Mouse (Mus musculus) hindbrain, embryonic 11.5 days (tissue): ENCODE data around the gene Dpm1. TPM values are rescaled to one million over a fixed set of nuclear protein-coding genes. Genes with fewer than 3 reads are reported as not detected.
A peak's percentile ranks its signal among the peaks of the same experiment; 100 is the strongest.

Experiments
- ATAC-seq: fragments of 200-750 bp; cut with Nextera tagmentation; 2 replicates; pipeline ENCODE4 v1.8.0; 2017; ENCODE audit warnings: mild to moderate bottlenecking, moderate TSS enrichment, moderate library complexity; ENCODE audit not compliant: low FRiP score
- DNase-seq: peaks from one replicate; pipeline ENCODE4 v3.0.0-alpha.2; 2015; ENCODE audit warnings: low spot score
- H3K27ac ChIP-seq: fragments of 300-500 bp; sonication (generic); 2 replicates; pipeline ENCODE4 v1.5.1; 2014; ENCODE audit warnings: mild to moderate bottlenecking, low read depth, low read length
- H3K27me3 ChIP-seq: fragments of 300-500 bp; sonication (generic); 2 replicates; pipeline ENCODE4 v1.6.1; 2014; ENCODE audit warnings: mild to moderate bottlenecking, low read length, moderate library complexity, mixed read lengths; ENCODE audit not compliant: control insufficient read depth, insufficient read depth
- H3K36me3 ChIP-seq: fragments of 300-500 bp; sonication (generic); 2 replicates; pipeline ENCODE4 v1.6.1; 2014; ENCODE audit warnings: mild to moderate bottlenecking, low read length, moderate library complexity, mixed read lengths; ENCODE audit not compliant: control insufficient read depth, insufficient read depth
- H3K4me1 ChIP-seq: fragments of 300-500 bp; sonication (generic); replicated peaks from 2 replicates; pipeline ENCODE4 v1.6.1; 2014; ENCODE audit warnings: low read length, mixed read lengths; ENCODE audit not compliant: control insufficient read depth, insufficient read depth
- H3K4me2 ChIP-seq: fragments of 300-500 bp; sonication (generic); replicated peaks from 2 replicates; pipeline ENCODE4 v1.6.1; 2014; ENCODE audit warnings: mild to moderate bottlenecking, low read depth, low read length
- H3K4me3 ChIP-seq: fragments of 300-500 bp; sonication (generic); 2 replicates; pipeline ENCODE4 v1.5.1; 2014; ENCODE audit warnings: low read depth, low read length
- H3K9ac ChIP-seq: fragments of 300-500 bp; sonication (generic); 2 replicates; pipeline ENCODE4 v1.6.1; 2014; ENCODE audit warnings: low read depth, low read length
- H3K9me3 ChIP-seq: fragments of 300-500 bp; sonication (generic); 2 replicates; pipeline ENCODE4 v1.6.1; 2016; ENCODE audit warnings: low read length; ENCODE audit not compliant: control insufficient read depth
- WGBS: fragments of 180-500 bp; shearing (Covaris S2); extraction: QIAGEN DNeasy Blood & Tissue Kit; methylation state at CpG from one replicate; pipeline ENCODE4 v1.1.7; 2014; 5-methylcytosine and 5-hydroxymethylcytosine counted together
- polyA plus RNA-seq: library from polyadenylated mRNA; unstranded; fragments of >200 nt; fragmentation: Nextera tagmentation; extraction: Ambion mirVana; gene quantifications from 2 replicates; pipeline ENCODE4 v1.2.1, GENCODE M21; 2014

Gene Dpm1
- polyA plus RNA-seq, 1 experiment from 2014 or later, result 65.1 TPM

DNA sequence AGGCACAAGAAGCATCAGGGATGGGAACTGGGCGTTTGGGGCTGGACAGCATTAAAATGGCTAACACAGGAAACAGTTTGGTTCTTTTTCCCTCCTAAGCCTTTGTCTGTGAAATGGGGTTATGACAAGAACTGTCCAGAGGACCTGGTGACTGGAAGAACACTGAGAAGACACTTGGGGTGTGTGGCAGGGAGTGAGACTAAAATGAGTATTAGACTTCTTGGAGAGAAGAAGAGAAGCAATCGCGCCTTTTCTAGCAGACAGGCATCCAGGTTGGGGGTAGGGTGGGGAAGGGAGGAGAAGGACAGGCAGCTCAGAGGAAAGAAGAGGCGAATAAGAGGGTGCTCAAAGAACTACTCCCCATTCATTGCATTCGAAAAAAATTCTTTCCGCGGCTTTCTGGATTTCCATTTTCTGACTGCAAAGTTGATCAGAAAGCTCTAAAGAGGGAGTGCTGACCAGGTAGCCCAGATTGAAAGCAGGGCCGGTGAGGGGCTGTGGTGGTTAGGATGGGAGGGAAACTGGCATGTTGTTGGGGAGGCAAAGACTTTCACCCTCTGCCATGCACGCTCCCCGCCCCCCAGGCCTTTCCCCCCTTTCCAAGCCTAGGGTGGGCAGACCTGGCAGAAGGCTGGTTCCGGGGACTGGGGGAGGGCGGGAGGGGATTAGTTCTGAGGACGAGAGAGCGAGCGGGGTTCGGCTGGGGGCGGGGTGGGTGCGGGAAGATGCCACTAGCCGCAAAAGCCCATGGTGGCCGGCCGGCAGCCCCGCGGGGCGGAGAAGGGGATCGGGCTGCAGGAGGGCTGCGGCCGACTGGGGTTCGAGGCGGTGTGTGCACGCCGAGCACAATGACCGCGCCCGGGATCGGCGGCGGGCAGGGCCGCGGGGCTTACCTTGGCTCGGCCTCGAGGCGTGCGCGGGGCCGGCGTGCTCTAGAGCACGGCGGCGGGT lies 24.4 kb downstream of the Dpm1 start:
- peak; percentile 58 for DNase-seq
- under 1% methylated on average over 24 of the region's 49 CpGs for WGBS
- peak overlapping the region; percentile 99 for H3K4me3 ChIP-seq
- peak overlapping the region; percentile 100 for H3K9ac ChIP-seq
- peak overlapping the region; percentile 99 for H3K27ac ChIP-seq
- ATAC-seq, result peak; percentile 1; the same call in 1 of the 2 replicates
- H3K9me3 ChIP-seq, result no peaks in the 10 kb centered on the region
- peaks cover 13% of the 10 kb centered on the region; the same call in 1 of the 2 replicates for H3K36me3 ChIP-seq
- H3K4me2 ChIP-seq, result peak overlapping the region; percentile 67
- H3K4me1 ChIP-seq, result peaks cover 3% of the 10 kb centered on the region; the same call in 1 of the 2 replicates
- no peaks in the 10 kb centered on the region for H3K27me3 ChIP-seq

DNA sequence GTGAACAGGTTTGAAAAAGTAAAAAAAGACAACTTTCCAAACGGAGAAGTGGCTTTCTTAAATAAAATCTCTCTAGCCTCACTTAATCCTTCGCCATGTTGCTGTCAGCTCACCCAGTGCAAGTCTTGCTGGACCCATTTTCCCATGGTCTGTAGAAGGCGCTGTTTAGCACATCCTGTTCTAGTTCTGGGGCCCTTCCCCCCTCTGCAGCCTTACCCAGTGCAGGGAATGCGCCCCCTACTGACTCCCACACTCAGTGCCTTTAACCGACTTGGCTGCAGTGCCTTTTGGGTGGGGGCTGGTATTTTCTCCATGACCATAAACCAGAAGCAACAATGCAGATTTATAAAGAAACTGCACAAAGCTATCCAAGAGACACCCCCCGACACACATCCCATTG lies 25.1 kb downstream of the Dpm1 start:
- peak; percentile 17; the same call in 1 of the 2 replicates for ATAC-seq

DNA sequence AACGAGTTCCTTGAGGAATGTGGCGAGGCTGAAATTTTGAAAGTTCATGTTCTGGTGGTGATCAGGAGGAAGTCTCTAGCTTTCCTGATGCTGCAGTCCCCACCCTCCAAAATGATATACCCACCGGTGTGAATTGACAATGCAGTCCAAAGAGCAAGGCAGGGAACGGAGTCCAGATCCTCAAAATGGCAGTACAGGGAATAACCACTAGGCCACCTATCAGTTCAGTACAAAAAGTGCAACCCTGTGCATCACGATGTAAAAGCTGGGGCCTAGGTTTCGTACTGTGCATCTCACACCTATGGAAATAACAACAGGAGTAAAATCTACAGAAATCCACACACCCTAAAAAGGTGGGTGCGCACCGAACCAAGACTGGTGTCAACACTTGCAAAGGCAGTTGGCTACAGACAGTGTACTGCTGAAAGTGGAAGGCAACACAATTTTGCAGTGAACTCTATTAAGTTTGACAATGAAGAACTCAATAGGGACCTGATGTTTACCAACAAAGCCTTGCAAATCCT lies 25.9 kb downstream of the Dpm1 start:
- DNase-seq, result no peak
- Histone ChIP-seq H3K9me3 (no peaks in the 10 kb centered on the region), H3K9ac (no peak overlapping the region), H3K27me3 (no peaks in the 10 kb centered on the region), H3K27ac (no peak overlapping the region), H3K4me2 (peak overlapping the region; percentile 67), H3K4me3 (peak overlapping the region; percentile 99), H3K4me1 (peaks cover 6% of the 10 kb centered on the region; the same call in 1 of the 2 replicates), H3K36me3 (0 out of 2 replicates have a peak, but pooled peaks cover 8% of the 10 kb centered on the region)
- WGBS, result 92% methylated on average over 8 of the region's 8 CpGs
- ATAC-seq, result no peak

More for the DNA sequence above, 25.1 kb downstream of the Dpm1 start:
- no peaks in the 10 kb centered on the region for H3K27me3 ChIP-seq
- peak overlapping the region; percentile 100 for H3K9ac ChIP-seq
- 0 out of 2 replicates have a peak, but pooled peaks cover 8% of the 10 kb centered on the region for H3K36me3 ChIP-seq
- DNase-seq, result peak; percentile 95
- H3K4me2 ChIP-seq, result peak overlapping the region; percentile 67
- H3K9me3 ChIP-seq, result no peaks in the 10 kb centered on the region
- H3K4me3 ChIP-seq, result peak overlapping the region; percentile 99
- whole genome bisulfite sequencing, result 7% methylated on average over 6 of the region's 6 CpGs
- 0 out of 2 replicates have a peak overlapping the region, but pooled peaks have one; percentile 99 for H3K27ac ChIP-seq
- H3K4me1 ChIP-seq, result peaks cover 5% of the 10 kb centered on the region; the same call in 1 of the 2 replicates

DNA sequence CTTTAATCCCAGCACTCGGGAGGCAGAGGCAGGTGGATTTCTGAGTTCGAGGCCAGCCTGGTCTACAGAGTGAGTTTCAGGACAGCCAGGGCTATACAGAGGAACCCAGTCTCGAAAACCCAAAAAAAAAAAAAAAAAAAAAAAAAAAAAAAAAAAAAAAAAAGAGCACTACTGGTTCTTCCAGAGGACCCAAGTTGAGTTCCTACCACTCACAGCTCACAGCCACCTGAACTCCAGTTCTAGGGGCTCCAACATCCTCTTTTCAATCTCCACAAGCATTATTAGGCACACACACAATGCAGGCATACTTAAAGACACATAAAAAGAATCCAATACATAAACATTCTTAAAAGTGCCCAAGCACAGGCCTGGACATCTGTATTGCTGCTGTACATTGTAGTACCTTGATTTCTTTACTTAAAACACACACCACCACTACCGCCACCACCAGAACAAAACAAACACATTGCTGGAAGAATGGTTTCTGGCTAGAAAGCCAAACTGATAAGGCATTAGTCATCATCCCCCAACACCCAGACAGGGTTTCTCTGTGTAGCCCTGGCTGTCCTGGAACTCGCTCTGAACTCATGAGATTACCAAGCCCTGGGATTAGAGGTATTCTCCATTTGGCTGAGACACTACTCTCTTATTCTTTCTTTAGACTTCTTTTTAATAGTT lies 30.2 kb downstream of the Dpm1 start:
- DNase-seq, result no peak
- H3K27me3 ChIP-seq, result no peaks in the 10 kb centered on the region
- no peak overlapping the region for H3K9ac ChIP-seq
- no peak for ATAC-seq
- H3K4me1 ChIP-seq, result peaks cover 10% of the 10 kb centered on the region
- no peak overlapping the region for H3K27ac ChIP-seq
- 96% methylated on average over 4 of the region's 5 CpGs for WGBS
- no peak overlapping the region for H3K4me3 ChIP-seq
- no peak overlapping the region for H3K4me2 ChIP-seq
- 0 out of 2 replicates have a peak, but pooled peaks cover 11% of the 10 kb centered on the region for H3K36me3 ChIP-seq
- no peaks in the 10 kb centered on the region for H3K9me3 ChIP-seq

DNA sequence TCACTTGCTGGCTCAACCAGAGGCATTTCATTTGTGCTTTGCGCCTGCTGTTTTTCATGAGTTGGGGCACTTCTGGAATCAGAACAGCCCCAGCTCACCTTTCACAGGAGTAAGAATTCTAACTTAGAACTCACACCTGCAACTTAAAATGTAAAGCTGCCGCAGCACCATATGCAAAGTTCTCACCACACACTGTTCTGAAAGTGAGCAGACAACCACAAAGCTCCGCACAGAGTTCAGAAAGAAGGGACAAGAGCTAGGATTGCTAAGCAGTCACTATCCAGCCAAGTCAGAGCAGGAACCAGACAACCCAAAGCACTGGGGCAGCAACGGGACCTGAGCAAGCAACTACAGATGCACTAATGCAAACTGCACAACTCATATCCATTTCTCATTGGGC lies 30.9 kb downstream of the Dpm1 start:
- Histone ChIP-seq H3K9ac (no peak overlapping the region), H3K27me3 (no peaks in the 10 kb centered on the region), H3K4me1 (peaks cover 8% of the 10 kb centered on the region), H3K36me3 (0 out of 2 replicates have a peak, but pooled peaks cover 14% of the 10 kb centered on the region), H3K4me3 (no peak overlapping the region), H3K4me2 (no peak overlapping the region), H3K27ac (no peak overlapping the region), H3K9me3 (no peaks in the 10 kb centered on the region)
- ATAC-seq (no peak), DNase-seq (no peak)
- WGBS, result 88% methylated on average over 4 of the region's 4 CpGs

DNA sequence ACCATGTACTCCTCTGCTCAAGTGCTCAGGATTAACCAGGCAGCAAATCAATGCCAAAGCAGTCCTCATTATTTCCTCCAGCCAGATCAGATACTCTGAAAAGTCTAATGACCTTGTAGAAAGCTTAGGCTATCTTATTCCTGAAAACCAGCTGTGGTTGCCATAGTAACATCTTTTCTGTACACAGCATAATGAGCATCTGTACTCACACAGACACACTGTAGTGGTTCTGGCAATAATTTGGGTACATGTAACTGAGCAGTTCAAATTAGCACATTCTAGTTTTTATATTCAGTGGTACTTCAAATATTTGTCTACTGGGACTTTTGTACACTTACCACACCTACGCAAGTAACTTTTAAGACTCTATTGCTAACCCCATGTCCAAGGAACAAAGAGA lies 32.0 kb downstream of the Dpm1 start:
- Histone ChIP-seq H3K36me3 (0 out of 2 replicates have a peak, but pooled peaks cover 7% of the 10 kb centered on the region), H3K4me2 (no peak overlapping the region), H3K9ac (no peak overlapping the region), H3K27ac (no peak overlapping the region), H3K9me3 (no peaks in the 10 kb centered on the region), H3K4me1 (peaks cover 7% of the 10 kb centered on the region), H3K27me3 (no peaks in the 10 kb centered on the region), H3K4me3 (no peak overlapping the region)
- 91% methylated on average over 1 of the region's 1 CpGs for WGBS
- DNase-seq, result no peak
- ATAC-seq, result no peak

DNA sequence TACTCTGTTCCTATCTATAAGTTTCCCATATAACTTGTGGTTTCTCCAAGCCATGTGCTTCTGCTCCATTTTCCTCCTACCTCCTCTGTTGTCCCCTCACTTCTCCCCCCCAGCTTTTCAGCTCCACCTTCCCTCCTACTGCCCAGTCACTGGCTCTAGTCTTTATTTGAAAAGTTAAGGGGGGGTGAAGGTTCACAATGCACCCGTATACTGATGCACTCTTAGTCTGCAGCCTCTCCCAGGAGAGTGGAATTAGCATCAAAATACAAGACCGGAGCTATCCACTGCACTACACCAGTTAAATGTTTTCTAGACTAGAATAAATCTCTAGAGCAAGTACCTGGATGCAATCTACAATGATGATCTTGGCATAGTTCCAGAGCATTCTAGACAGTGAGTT lies 34.7 kb downstream of the Dpm1 start:
- ATAC-seq (no peak), DNase-seq (no peak)
- Histone ChIP-seq H3K4me2 (no peak overlapping the region), H3K9me3 (no peaks in the 10 kb centered on the region), H3K4me1 (peaks cover 6% of the 10 kb centered on the region), H3K36me3 (0 out of 2 replicates have a peak, but pooled peaks cover 5% of the 10 kb centered on the region), H3K27me3 (no peaks in the 10 kb centered on the region), H3K27ac (no peak overlapping the region), H3K4me3 (no peak overlapping the region), H3K9ac (no peak overlapping the region)
- WGBS, result 55% methylated on average over 2 of the region's 2 CpGs

DNA sequence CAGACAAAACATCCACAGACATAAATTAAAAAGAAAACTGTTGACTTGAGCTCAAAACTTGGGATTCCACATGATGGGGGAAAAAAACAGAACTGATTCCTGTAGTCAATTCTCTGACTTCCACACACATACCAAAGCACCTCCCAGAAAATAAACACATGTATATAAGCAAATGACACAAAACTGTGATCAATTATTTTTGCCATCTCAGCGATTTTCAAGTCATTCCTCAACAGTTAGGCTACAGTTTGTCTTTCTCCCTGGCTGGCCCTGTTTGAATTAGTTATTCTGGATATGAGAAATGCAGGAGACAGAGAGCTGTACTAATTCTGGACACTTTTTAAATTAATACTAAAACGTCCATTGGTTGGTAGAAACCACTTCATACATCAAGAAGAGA lies 36.7 kb downstream of the Dpm1 start:
- Histone ChIP-seq H3K27me3 (no peaks in the 10 kb centered on the region), H3K4me1 (no peaks in the 10 kb centered on the region; the same call in 1 of the 2 replicates), H3K27ac (no peak overlapping the region), H3K9me3 (no peaks in the 10 kb centered on the region), H3K36me3 (0 out of 2 replicates have a peak, but pooled peaks cover 5% of the 10 kb centered on the region), H3K9ac (no peak overlapping the region), H3K4me2 (no peak overlapping the region), H3K4me3 (no peak overlapping the region)
- ATAC-seq (no peak), DNase-seq (no peak)
- WGBS, result 83% methylated on average over 2 of the region's 2 CpGs
